Mouse (Mus musculus) 416B (cell line): Measurements from ENCODE around the gene 5031439G07Rik.
"Not testable (repeated sequence)": the region's sequence is repeated elsewhere in the genome, so short reads cannot be mapped to it uniquely, and the experiment has no call there.

Experiments used
- DNase-seq: peaks from one replicate; pipeline ENCODE4 v3.0.0; 2011; ENCODE audit warnings: low read depth

Gene 5031439G07Rik

GRCm38 (mm10) chr15:84987874-84988825 lies at the start of gene 5031439G07Rik:
Gene 5031439G07Rik, minus strand, starts transcription at chr15:84988551.
- DNase-seq, result peak; percentile 96

- peak; percentile 12 for DNase-seq
Observed at GRCm38 (mm10) chr15:85037343-85037690, 49.0 kb upstream of the 5031439G07Rik start.

GRCm38 (mm10) chr15:85036566-85037342 lies 48.4 kb upstream of the 5031439G07Rik start:
- peak; percentile 97 for DNase-seq

DNA sequence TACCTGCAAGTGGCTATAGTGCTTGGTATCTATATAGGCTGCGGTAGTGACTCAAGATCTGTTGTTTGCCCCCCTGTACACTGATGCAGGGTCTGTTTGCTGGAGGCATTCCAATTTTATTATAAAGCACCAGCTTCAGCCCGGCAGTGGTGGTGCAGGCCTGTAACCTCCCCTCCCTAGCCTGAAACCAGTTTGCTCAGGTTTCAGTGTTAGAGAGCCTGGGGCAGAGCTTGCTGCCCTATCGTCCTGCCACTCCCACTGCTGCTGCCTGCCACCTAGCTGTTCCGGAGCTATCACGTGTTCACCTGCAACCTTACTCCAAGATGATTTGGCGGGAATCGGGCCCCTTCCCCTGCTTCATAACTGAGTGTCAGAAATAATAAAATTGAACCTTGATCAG lies 45.6 kb upstream of the 5031439G07Rik start:
- not testable (repeated sequence) for DNase-seq

- no peak for DNase-seq
Observed at GRCm38 (mm10) chr15:85031866-85032265, 43.5 kb upstream of the 5031439G07Rik start.

GRCm38 (mm10) chr15:85030643-85031042 lies 42.3 kb upstream of the 5031439G07Rik start:
- not testable (repeated sequence) for DNase-seq

- DNase-seq, result not testable (repeated sequence)
Observed at GRCm38 (mm10) chr15:85028648-85029047, 40.3 kb upstream of the 5031439G07Rik start, which contains the start of gene Fam118a. Gene Fam118a, plus strand, starts transcription at chr15:85028948.

DNA sequence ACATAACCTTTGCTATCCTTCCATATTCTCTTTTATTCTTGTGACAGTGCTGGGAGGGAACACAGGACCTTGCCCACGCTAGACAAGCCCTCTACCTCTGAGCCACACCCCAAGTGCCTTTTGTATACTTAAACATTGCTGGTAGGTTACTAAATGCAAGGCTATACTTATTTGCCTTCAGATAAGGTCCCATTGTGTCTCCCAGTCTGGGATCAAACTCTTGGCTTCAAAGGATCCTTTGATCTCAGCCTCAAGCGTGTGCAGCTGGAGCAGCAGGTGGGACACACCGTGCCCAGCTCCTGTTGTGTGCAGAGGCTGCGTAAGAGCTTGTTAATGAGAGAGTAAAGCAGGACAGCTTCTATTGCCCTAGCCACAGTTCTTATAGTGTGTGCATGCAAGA lies 39.4 kb upstream of the 5031439G07Rik start:
- DNase-seq, result no peak

- DNase-seq, result no peak
Observed at GRCm38 (mm10) chr15:85026197-85026596, 37.8 kb upstream of the 5031439G07Rik start.

DNA sequence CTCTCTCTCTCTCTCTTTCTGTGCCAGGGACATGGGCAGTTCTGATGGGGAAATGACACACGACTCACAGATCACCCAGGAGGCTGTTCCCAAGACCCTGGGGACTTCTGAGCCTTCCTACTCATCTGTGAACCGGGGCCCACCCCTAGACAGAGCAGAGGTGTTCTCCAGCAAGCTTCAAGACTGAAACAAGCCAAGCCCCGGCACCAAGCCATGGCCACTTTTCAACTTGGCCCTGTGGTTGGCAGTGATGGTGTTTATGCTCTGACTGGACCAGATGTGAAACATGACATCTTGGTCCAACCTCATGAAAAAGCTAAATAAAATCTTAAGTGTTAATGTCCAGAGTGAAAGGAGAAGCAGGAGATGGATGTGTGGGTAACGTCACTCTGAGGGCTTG lies 33.9 kb upstream of the 5031439G07Rik start:
- no peak for DNase-seq

DNA sequence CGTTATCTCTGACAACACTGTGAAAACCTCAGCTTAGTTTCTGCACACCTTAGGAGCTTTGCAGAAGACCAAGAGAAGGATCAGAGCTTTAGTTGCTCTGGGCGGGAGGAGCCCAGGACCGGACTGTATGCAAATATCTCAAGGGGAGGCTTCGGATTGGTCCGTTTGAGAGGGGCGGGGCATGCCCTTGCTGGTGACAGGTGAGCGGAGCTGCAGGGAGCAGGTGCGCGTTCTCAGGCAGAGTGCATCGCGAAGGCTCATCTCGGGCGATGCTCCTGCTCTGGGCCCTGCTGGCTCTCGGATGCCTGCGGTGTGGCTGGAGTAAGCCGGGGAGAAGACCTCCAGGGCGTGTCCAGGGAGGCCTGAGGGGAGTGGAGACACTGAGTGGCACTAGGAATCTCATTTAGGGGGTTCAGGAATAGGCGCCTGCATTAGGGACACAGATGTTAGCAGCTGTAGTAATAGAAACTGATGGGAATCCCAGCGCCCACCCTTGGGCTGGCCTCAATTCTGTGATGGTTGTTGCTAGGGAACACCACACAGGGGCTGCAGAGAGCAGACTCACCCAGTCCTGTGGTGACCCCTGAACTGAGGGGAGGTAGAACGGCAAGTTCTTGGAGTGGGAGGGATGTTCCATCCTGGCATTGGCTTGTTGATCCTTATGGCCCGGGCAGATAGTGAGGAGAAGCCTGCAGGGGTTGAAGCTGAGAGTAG lies 28.8 kb upstream of the 5031439G07Rik start, which contains the start of gene Upk3a:
Gene Upk3a, plus strand, starts transcription at position 191 of the 714 bp plus-strand sequence.
- no peak for DNase-seq

DNA sequence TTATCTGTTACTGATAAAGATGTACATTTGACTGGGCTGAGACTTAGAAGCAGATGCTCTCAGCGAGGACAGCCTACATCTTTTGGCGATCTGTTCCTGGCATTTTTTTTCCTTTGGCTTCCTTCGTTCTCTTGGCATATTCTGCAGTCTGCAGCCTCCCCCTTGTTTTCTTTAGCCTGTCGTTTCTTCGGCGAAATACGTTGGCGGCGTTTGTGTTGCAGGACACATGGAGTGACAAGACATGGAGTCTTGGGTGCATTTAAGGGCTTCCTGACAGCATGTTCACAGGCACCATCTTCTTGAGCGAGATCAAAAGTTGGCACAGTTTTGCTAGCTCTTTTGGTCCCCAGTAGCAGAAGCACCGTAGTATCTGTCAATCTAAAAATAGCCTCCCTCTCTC lies 27.4 kb upstream of the 5031439G07Rik start:
- DNase-seq, result no peak

GRCm38 (mm10) chr15:85012662-85013054 lies 24.3 kb upstream of the 5031439G07Rik start:
- DNase-seq, result no peak

- no peak for DNase-seq
Observed at GRCm38 (mm10) chr15:85011895-85012661, 23.7 kb upstream of the 5031439G07Rik start.

DNA sequence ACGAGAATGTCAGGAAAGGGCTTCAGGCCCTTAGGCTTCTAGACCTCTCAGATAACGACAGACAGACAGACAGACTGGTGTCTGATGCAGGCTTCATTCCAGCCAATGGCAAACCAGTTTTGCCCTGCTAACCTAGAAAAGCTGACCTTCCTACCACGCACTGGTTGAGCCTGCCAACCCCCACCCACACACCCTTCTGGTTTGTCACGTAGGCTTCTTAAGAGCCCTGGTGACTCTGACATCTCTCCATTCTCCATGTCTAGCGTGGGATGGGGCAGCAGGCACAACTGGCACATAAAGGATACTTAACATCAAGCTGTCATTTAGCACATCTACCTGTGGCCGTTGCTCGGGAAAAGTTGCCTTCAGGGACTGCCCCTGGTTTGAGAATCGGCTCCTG lies 21.3 kb upstream of the 5031439G07Rik start:
- no peak for DNase-seq

DNA sequence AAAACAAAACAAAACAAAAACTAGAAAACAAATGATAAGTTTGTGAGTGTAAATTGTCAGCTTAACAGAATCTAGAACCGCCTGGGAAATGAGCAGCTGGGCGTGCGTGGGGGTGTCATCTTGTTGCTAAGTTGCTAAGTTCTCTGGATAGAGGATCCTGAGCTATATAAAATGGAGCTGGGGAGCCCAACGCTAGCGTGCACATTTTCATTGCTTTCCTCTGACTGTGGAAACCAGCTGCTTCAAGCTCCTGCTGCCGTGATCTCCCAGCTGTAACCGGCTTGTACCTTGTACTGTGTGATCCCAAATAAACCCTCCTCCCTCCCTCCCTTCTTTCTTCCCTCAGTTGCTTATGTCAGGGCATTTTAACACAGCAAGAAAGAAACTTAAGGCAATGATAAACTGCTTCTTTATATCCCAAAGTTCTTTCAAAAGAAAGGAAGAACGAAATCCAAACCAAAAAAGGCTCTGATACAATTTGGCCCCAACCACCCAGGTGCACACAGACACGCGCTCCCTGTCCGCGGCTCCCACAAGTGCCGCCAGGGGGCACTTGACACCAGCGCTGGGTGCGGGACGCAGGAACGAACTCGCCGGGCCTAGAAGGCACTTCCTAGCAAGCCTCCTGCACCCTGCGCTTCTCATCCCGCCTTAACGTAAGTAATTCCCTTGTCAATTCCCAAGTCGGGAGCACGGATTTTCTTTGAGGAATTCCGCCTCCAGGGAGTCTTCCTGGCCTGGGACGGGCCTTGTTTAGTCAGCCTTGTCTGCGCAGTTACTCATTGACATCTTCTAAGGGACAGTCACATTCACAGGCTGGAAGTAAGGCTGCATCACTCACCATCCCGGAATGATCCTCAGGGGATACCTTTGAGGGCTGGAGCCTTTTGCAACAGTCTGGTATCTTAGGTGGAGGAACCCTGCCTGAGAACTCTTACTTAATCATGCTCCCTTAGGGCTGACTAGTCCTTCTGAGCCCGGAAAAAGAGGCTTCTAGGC lies 12.9 kb upstream of the 5031439G07Rik start:
- DNase-seq, result peak; percentile 63

GRCm38 (mm10) chr15:84999911-85000310 lies 11.6 kb upstream of the 5031439G07Rik start:
- no peak for DNase-seq

DNA sequence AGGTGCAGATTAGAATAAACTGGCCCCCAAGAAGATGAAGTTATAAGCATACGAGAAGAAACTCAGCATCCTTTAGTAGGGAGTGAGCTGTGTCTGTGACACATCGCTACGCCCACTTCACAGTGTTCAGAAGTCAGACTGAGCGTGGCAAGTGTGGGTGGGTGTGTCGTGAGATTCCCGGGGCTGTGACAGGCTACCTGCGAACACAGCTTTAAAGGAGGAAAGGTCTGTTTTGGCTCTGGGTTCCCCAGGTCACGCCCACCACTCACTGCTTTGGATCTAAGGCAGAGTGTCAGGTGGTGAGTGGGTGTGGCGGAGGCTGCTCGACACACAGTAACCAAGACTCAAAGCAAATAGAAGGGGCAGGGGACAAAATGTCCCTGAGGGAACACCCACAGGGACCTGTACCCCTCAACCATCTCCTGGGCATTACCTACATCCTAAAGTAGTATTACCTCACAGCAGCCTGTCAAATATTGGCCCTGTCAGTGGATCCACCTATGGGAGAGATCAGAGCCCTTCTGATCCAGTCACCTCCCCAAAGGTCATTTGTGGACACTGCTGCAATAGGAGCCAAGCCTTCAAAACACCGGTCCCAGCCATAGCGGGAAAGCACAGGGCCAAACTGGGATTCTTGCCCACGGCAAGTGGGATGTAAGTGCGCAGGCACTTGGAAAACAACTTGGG lies 9.6 kb upstream of the 5031439G07Rik start:
- DNase-seq, result no peak

GRCm38 (mm10) chr15:84995967-84996366 lies 7.6 kb upstream of the 5031439G07Rik start:
- peak; percentile 83 for DNase-seq
